Mouse (Mus musculus) testis, adult 2 months (tissue): ENCODE data around the gene Mxd4. TPM values are rescaled to one million over a fixed set of nuclear protein-coding genes. Genes with fewer than 3 reads are reported as not detected.

Source experiments
- H3K27ac ChIP-seq: fragments of 200-500 bp; 2 replicates; pipeline ENCODE4 v1.5.1; 2012; ENCODE audit warnings: low read depth, low read length; ENCODE audit not compliant: control insufficient read depth, insufficient read depth
- H3K27me3 ChIP-seq: fragments of 200-500 bp; 2 replicates; pipeline ENCODE4 v1.6.1; 2012; ENCODE audit warnings: mild to moderate bottlenecking, low read length, moderate library complexity; ENCODE audit not compliant: control insufficient read depth, insufficient read depth
- H3K36me3 ChIP-seq: fragments of 200-500 bp; 2 replicates; pipeline ENCODE4 v1.6.1; 2012; ENCODE audit warnings: mild to moderate bottlenecking, low read length; ENCODE audit not compliant: control insufficient read depth, insufficient read depth
- H3K4me1 ChIP-seq: fragments of 200-500 bp; 2 replicates; pipeline ENCODE4 v1.6.1; 2012; ENCODE audit warnings: low read length; ENCODE audit not compliant: control insufficient read depth, insufficient read depth
- H3K4me3 ChIP-seq: fragments of 200-500 bp; 2 replicates; pipeline ENCODE4 v1.5.1; 2012; ENCODE audit warnings: low read depth, mild to moderate bottlenecking, low read length, moderate library complexity, mixed read lengths; ENCODE audit not compliant: control insufficient read depth
- CTCF ChIP-seq: fragments of 200-500 bp; IDR thresholded peaks from 2 replicates; pipeline ENCODE4 v1.5.1; 2012; ENCODE audit warnings: low read depth, mild to moderate bottlenecking, inconsistent platforms, low read length, moderate library complexity; ENCODE audit not compliant: control insufficient read depth, insufficient read depth, insufficient replicate concordance
- POLR2A ChIP-seq: fragments of 200-500 bp; IDR thresholded peaks from 2 replicates; pipeline ENCODE4 v1.6.1; 2012; ENCODE audit warnings: low read depth, mild to moderate bottlenecking, inconsistent platforms, low read length, moderate library complexity; ENCODE audit not compliant: control insufficient read depth
- polyA plus RNA-seq: library from polyadenylated mRNA; depleted of rRNA; stranded (reverse); fragments of >200 nt; gene quantifications from 2 replicates; pipeline ENCODE4 v1.2.3, GENCODE M21; 2012

Mxd4 gene
- polyA plus RNA-seq, 1 experiment, result 137 TPM

- H3K36me3 ChIP-seq, result no peaks in the 10 kb centered on the region; the same call in 1 of the 2 replicates
- no peaks in the 10 kb centered on the region for H3K27me3 ChIP-seq
- H3K27ac ChIP-seq, result peak overlapping the region; percentile 9; the same call in 1 of the 2 replicates
- peaks cover 16% of the 10 kb centered on the region for H3K4me1 ChIP-seq
- TF ChIP-seq CTCF (no peak), POLR2A (no peak)
- no peak overlapping the region for H3K4me3 ChIP-seq
Observed at GRCm38 (mm10) chr5:34183156-34183880, 4.2 kb downstream of the Mxd4 start.

- Histone ChIP-seq H3K4me3 (no peak overlapping the region), H3K27me3 (no peaks in the 10 kb centered on the region), H3K4me1 (peaks cover 16% of the 10 kb centered on the region), H3K36me3 (no peaks in the 10 kb centered on the region; the same call in 1 of the 2 replicates), H3K27ac (no peak overlapping the region)
- no peak for TF ChIP-seq CTCF
- no peak for TF ChIP-seq POLR2A
Observed at GRCm38 (mm10) chr5:34182486-34182885, 5.0 kb downstream of the Mxd4 start.

DNA sequence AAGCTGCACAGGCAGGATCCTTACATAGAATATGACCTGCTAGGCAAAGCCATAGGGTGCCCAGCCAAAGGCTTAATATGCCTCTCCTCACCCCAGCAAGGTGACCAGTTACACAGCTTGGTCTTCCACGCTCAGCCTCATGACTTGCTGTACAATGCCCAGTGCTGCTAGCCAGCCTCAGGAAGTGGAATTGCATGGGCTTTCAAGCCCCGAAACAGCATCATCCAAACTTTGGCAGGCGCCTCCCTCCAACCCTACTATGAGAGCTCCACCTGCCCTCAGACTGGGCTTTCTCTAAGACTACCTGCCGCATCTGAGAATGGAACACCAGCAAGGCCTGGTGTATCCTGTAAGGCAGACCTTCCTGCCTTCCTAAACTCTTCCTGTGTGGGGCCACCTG is 9.7 kb downstream of the Mxd4 start:
- Histone ChIP-seq H3K36me3 (no peaks in the 10 kb centered on the region; the same call in 1 of the 2 replicates), H3K4me1 (0 out of 2 replicates have a peak, but pooled peaks cover 2% of the 10 kb centered on the region), H3K4me3 (no peak overlapping the region), H3K27ac (no peak overlapping the region), H3K27me3 (no peaks in the 10 kb centered on the region)
- no peak for TF ChIP-seq CTCF
- TF ChIP-seq POLR2A, result no peak

GRCm38 (mm10) chr5:34177091-34177490 is 10.4 kb downstream of the Mxd4 start:
- H3K4me3 ChIP-seq, result no peak overlapping the region
- TF ChIP-seq POLR2A, result no peak
- TF ChIP-seq CTCF, result no peak
- H3K4me1 ChIP-seq, result 0 out of 2 replicates have a peak, but pooled peaks cover 2% of the 10 kb centered on the region
- H3K36me3 ChIP-seq, result no peaks in the 10 kb centered on the region; the same call in 1 of the 2 replicates
- H3K27ac ChIP-seq, result no peak overlapping the region
- no peaks in the 10 kb centered on the region for H3K27me3 ChIP-seq

- H3K27ac ChIP-seq, result no peak overlapping the region
- 0 out of 2 replicates have a peak, but pooled peaks cover under 1% of the 10 kb centered on the region for H3K4me1 ChIP-seq
- H3K27me3 ChIP-seq, result no peaks in the 10 kb centered on the region
- no peaks in the 10 kb centered on the region for H3K36me3 ChIP-seq
- H3K4me3 ChIP-seq, result no peak overlapping the region
- TF ChIP-seq POLR2A (peak; percentile 28; the same call in 1 of the 2 replicates), CTCF (no peak)
Observed at GRCm38 (mm10) chr5:34176691-34177090, 10.8 kb downstream of the Mxd4 start.

- H3K36me3 ChIP-seq, result no peaks in the 10 kb centered on the region
- no peak overlapping the region for H3K27ac ChIP-seq
- H3K4me1 ChIP-seq, result peaks cover 6% of the 10 kb centered on the region
- TF ChIP-seq POLR2A, result no peak
- TF ChIP-seq CTCF, result no peak
- no peak overlapping the region for H3K4me3 ChIP-seq
- H3K27me3 ChIP-seq, result no peaks in the 10 kb centered on the region
Observed at GRCm38 (mm10) chr5:34175403-34175694, 12.2 kb downstream of the Mxd4 start.

DNA sequence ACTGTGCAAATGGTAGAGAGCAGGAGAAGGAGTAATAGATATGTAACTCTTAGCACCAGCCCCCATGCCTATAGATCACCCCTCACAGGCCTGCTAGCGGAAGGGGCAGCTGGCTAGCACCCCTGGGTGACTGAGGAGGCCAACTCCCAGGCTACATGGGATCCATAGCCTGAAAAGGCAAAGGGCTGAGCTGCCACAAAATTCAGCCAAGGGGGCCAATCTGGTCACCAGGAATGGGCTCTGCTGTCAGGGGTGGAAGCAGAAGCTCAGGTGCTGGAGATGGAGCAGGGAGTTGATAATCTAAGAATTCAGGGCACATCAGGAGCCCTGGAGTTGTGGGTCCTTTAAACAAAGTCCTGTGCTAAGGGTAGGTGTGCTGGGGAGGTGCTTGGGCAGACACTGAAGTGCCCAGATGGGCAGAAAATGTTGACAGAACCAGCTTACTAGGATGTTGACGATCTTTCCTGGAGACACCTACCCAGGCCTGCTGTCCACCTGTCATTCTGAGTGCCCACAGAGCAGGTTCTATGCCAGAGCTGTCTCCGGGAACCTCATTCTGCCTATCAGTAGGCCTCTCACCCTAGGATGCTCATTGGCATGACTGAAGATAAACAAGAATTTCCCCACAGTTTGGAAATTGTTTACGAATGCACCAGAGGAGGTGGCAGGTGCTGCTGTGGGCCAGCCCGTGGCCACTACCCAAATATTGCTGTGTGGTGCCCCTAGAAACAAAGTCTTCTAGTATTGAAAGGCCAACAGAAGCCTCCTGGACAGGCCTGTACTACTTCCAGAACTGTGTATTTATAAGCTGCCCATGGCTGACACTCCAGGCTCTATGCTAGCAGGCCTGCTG is 12.7 kb downstream of the Mxd4 start:
- Histone ChIP-seq H3K27me3 (no peaks in the 10 kb centered on the region), H3K27ac (no peak overlapping the region), H3K4me3 (no peak overlapping the region), H3K36me3 (no peaks in the 10 kb centered on the region), H3K4me1 (peaks cover 6% of the 10 kb centered on the region)
- no peak for TF ChIP-seq POLR2A
- no peak for TF ChIP-seq CTCF
